Mouse (Mus musculus) embryonic stem cell, embryonic (primary cell): ENCODE data around the gene Twf1.

Experiments used
- CTCF ChIA-PET, 4 experiments: fragments of 300-600 bp in 2 of 4; fragments of 350-600 bp in 2 of 4; sonication (Branson Sonifier 250); formaldehyde crosslinking; loops; one replicate each; lab custom pipeline; 2022; ENCODE audit warnings: inconsistent platforms in 2 of 4; lab: Charles Lee
- POLR2A ChIA-PET, 4 experiments: fragments of 300-600 bp in 2 of 4; fragments of 350-600 bp in 2 of 4; sonication (Branson Sonifier 250); formaldehyde crosslinking; loops; one replicate each; lab custom pipeline; 2022; ENCODE audit warnings: antibody characterized with exemption in 4 of 4, inconsistent platforms in 1 of 4; lab: Charles Lee

Gene Twf1

GRCm38 (mm10) chr15:94587826-94588715 is 1.6 kb downstream of the Twf1 start:
- ChIA-PET POLR2A (interaction anchor here in 2 of 4 experiments (0.9 to 5.0 kb wide), 4 partner anchors 13 to 44 kb away, joined by 4 to 29 read pairs (median 7); partner anchors contain the start of gene Irak4 (in 1 of the 2)), CTCF (no interaction called here)

DNA sequence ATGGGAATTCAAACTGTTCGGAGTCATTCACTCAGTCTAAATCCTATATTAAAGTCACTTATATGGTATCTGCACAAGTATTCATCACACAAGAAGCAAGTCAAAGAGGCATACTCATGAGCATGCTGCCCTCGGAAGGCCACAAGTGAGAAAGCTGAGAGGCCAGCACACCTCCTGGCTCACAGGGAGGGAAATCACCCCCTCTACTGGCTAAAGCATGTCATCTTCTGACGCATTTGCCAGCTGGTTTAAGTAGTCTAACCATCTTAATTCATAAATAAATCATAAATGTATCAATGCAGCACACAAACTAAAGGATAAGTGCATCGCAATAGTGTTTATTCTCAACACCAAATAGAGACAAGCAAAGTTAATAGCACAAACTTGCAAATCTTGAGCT is 5.0 kb downstream of the Twf1 start:
- CTCF ChIA-PET, result interaction anchor here (0.6 to 2.7 kb wide), 19 partner anchors 9 to 279 kb away, joined by 3 to 21 read pairs (median 5); partner anchors contain the start of genes Irak4 (in 1 of the 4) and Pus7l (in 1 of the 4)
- POLR2A ChIA-PET, result interaction anchor here in 3 of 4 experiments (0.5 to 5.0 kb wide), 18 partner anchors 8 to 65 kb away, joined by 3 to 29 read pairs (median 4); no protein-coding TSS in a partner anchor

DNA sequence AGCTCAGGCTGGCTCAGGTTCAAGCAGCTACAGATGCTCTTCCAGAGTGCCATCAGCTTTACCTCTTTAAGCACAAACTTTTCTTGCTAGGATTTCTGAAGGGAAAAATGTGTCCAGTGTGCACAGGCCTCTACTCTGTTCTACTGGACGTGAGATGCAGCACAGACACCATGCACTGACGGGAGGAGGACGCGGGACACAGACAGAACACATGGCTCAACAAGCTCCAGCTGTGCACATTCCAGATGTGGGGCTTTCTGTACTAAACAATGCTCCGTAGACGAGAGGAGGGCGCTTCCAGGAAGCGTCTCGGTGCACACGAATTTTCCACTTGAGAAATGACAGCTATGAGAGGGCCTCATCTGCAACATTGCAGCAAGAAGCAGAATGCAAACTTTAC is 6.5 kb downstream of the Twf1 start:
- POLR2A ChIA-PET, result interaction anchor here in 2 of 4 experiments (1.0 to 5.3 kb wide), 5 partner anchors 8 to 21 kb away, joined by 3 to 31 read pairs (median 21); no protein-coding TSS in a partner anchor
- CTCF ChIA-PET, result interaction anchor here in 1 of 4 experiments (1.6 kb wide), 1 partner anchor 26 kb away, joined by 5 read pairs; no protein-coding TSS in a partner anchor

DNA sequence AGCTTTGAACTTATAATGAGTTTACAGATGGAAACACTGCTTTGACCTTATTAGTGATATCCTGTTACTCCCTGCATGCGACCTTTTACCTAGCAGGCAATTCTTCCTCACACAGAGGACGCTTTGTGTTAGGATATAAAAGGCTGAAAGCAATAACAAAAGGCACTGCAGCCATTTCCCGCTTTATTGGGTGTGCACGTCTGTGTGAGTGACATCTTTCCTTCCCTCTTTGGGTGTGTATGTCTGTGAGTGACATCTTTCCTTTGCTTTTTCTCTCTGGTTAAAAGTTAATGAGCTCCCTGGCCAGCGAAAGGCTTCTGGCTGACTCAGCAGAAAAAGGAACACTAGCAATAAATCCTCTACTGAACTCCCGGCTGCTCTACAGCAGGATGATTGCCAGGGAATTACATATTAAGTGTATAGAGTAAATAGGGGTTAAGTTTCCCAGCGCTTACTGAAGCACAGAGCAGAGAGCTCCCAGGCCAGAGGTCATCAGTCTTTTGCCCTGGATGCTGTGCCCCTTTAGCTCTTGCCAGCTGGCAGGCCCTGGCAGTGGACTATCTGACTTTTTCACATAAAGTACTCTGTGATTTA is 7.6 kb downstream of the Twf1 start:
- ChIA-PET POLR2A (interaction anchor here in 3 of 4 experiments (0.8 to 5.3 kb wide), 8 partner anchors 9 to 69 kb away, joined by 3 to 31 read pairs (median 6); no protein-coding TSS in a partner anchor), CTCF (interaction anchor here in 2 of 4 experiments (1.6 to 1.8 kb wide), 2 partner anchors 19 to 25 kb away, joined by 4 to 5 read pairs; no protein-coding TSS in a partner anchor)

GRCm38 (mm10) chr15:94574566-94575268 is 15.0 kb downstream of the Twf1 start:
- CTCF ChIA-PET, result interaction anchor here in 1 of 4 experiments (0.9 to 1.8 kb wide), 2 partner anchors 10 to 12 kb away, joined by 3 to 7 read pairs; no protein-coding TSS in a partner anchor
- POLR2A ChIA-PET, result interaction anchor here in 3 of 4 experiments (0.8 to 3.7 kb wide), 7 partner anchors 9 to 69 kb away, joined by 3 to 29 read pairs (median 5); no protein-coding TSS in a partner anchor

- POLR2A ChIA-PET, result interaction anchor here in 2 of 4 experiments (0.6 to 1.1 kb wide), 4 partner anchors 9 to 82 kb away, joined by 3 to 8 read pairs (median 4); no protein-coding TSS in a partner anchor
- CTCF ChIA-PET, result interaction anchor here in 2 of 4 experiments (0.5 to 0.6 kb wide), 2 partner anchors 12 to 120 kb away, joined by 3 to 8 read pairs; no protein-coding TSS in a partner anchor
Observed at GRCm38 (mm10) chr15:94572746-94573145, 16.9 kb downstream of the Twf1 start.

DNA sequence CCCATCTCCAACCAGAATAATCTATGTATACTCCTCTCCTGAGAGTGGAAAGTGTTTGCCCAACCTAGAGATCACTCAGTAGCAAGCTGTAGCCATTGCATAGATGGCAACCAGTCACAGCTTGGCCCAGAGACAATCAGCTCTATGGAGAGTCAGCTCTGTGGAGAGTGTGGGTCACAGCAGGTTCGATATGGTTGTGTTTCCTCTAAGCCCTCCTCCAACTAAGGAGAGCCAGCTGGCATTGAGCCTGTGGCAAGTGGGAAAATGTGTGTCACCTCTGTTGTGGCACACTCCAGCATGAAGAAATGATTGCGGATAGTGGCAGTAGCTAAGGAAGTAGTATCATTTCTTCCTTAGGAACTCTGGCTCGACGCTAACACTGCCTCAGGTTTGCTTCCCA is 18.2 kb downstream of the Twf1 start:
- ChIA-PET POLR2A (no interaction called here), CTCF (interaction anchor here in 3 of 4 experiments (0.6 kb wide), 3 partner anchors 27 to 56 kb away, joined by 3 to 5 read pairs (median 3); no protein-coding TSS in a partner anchor)

- ChIA-PET CTCF (interaction anchor here in 2 of 4 experiments (1.0 to 1.6 kb wide), 2 partner anchors 11 to 16 kb away, joined by 3 to 4 read pairs; no protein-coding TSS in a partner anchor), POLR2A (interaction anchor here in 3 of 4 experiments (0.5 to 6.5 kb wide), 8 partner anchors 12 to 52 kb away, joined by 3 to 31 read pairs (median 4); partner anchors contain the start of genes Irak4 (in 2 of the 3) and Pus7l (in 2 of the 3))
Observed at GRCm38 (mm10) chr15:94568496-94569182, 21.1 kb downstream of the Twf1 start.

DNA sequence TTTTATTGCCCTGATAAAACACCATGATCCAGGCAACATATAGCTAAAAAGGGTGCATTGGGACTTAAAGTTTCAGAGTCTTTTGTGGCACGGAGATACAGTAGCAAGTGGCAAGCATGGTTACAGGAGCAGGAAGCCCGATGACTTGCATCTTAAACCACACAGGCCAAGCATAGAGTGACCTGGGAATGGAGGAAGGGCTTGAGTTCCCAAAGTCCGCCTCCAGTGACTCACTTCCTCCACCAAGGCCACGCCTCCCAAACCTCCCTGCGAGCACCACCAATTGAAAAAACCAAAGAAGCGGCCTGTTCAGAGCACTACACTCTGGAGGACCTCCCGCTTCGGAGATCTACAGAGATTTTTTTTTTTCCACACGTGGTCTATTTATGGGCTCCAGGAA is 23.8 kb downstream of the Twf1 start:
- POLR2A ChIA-PET, result interaction anchor here in 3 of 4 experiments (0.8 to 6.5 kb wide), 16 partner anchors 8 to 86 kb away, joined by 3 to 31 read pairs (median 6); partner anchors contain the start of genes Irak4 (in 1 of the 3), Pus7l (in 1 of the 3) and Twf1 (in 1 of the 3)
- CTCF ChIA-PET, result interaction anchor here in 2 of 4 experiments (0.6 to 1.2 kb wide), 2 partner anchors 19 to 35 kb away, joined by 5 to 8 read pairs; no protein-coding TSS in a partner anchor

- ChIA-PET CTCF (interaction anchor here in 1 of 4 experiments (1.2 kb wide), 1 partner anchor 20 kb away, joined by 8 read pairs; no protein-coding TSS in a partner anchor), POLR2A (interaction anchor here in 3 of 4 experiments (0.6 to 6.5 kb wide), 15 partner anchors 7 to 1471 kb away, joined by 3 to 31 read pairs (median 6); partner anchors contain the start of genes Irak4 (in 1 of the 3), Pus7l (in 1 of the 3) and Twf1 (in 1 of the 3))
Observed at GRCm38 (mm10) chr15:94564909-94565308, 24.8 kb downstream of the Twf1 start.

GRCm38 (mm10) chr15:94558895-94559656 is 30.6 kb downstream of the Twf1 start:
- CTCF ChIA-PET, result interaction anchor here in 2 of 4 experiments (0.6 kb wide), 2 partner anchors 77 to 99 kb away, joined by 4 to 6 read pairs; no protein-coding TSS in a partner anchor
- POLR2A ChIA-PET, result interaction anchor here in 2 of 4 experiments (0.6 to 1.0 kb wide), 2 partner anchors 16 to 1993 kb away, joined by 3 to 4 read pairs; partner anchors contain the start of genes Irak4 (in 1 of the 2) and Pus7l (in 1 of the 2)

DNA sequence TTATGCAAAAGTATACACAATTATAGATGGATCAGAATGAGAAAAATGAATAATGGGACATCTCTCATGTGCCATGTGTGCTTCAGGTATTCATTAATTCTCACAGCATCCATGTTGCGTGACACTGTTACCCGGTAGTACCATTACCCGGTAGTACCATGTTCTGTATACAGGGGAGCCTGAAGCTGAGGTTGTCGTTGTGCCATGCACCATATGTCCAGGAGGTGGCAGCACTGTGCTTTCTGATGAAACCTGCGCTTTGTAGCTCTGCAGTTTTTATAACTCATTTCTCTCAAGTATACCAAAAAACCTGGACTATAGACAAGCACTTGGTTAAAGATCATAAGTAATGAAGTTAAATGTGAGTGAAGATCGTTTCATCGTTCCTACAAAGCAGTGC is 32.2 kb downstream of the Twf1 start:
- ChIA-PET CTCF (interaction anchor here (0.5 to 2.1 kb wide), 32 partner anchors 9 to 132 kb away, joined by 3 to 21 read pairs (median 4); partner anchors contain the start of genes Irak4 (in 3 of the 4) and Pus7l (in 3 of the 4)), POLR2A (interaction anchor here in 2 of 4 experiments (0.6 to 1.2 kb wide), 9 partner anchors 8 to 1932 kb away, joined by 3 to 6 read pairs (median 3); partner anchors contain the start of genes Irak4 (in 1 of the 2) and Pus7l (in 1 of the 2))

DNA sequence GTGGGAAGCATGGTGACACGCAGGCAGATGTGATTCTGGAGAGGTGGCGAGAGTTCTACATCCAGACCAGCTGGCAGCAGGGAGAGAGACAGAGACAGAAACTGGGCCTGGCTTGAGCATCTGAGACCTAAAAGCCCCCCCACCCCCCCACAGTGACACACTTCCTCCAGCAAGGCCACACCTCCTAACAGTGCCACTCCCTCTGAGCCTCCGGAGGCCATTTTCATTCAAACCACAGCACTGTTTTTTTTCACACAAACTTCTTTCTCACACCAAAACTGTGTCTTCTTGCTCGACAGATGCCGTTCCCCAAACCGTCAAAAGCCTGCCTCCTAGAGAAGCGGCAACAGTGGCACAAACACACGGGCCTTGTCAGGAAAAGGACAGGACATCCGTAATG is 36.2 kb downstream of the Twf1 start:
- POLR2A ChIA-PET, result interaction anchor here in 3 of 4 experiments (0.5 to 2.8 kb wide), 8 partner anchors 9 to 168 kb away, joined by 3 to 17 read pairs (median 3); partner anchors contain the start of genes Irak4 (in 3 of the 3) and Pus7l (in 3 of the 3)

DNA sequence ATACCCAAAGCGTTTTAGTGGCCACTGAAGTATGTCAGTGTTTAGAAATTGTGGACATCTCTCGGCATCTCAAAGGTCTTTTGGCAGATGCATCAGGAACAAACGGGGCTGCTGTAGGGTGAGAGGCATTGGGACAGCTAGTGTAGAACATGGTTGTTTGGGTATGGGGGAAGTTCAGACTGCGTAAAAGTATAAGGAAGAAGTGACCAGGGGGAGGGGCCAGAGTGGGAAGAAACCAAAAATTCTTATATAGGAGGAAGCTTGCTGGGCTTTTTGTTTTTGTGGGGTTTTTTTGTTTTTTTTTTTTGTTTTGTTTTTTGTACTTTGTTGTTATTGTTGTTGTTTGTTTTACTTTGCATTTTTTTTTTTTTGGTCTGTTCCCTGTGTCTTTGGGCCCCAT is 44.8 kb downstream of the Twf1 start:
- POLR2A ChIA-PET, result interaction anchor here in 2 of 4 experiments (0.9 to 3.5 kb wide), 5 partner anchors 9 to 75 kb away, joined by 3 to 18 read pairs (median 13); partner anchors contain the start of gene Twf1 (in 1 of the 2)
- CTCF ChIA-PET, result interaction anchor here in 3 of 4 experiments (0.6 to 2.5 kb wide), 5 partner anchors 13 to 287 kb away, joined by 3 to 9 read pairs (median 4); no protein-coding TSS in a partner anchor

More for the DNA sequence above, 36.2 kb downstream of the Twf1 start:
- CTCF ChIA-PET, result interaction anchor here in 1 of 4 experiments (0.6 to 0.9 kb wide), 2 partner anchors 94 to 128 kb away, joined by 3 read pairs; no protein-coding TSS in a partner anchor
